Mouse (Mus musculus) cerebellum, adult (tissue): Measurements from ENCODE around the gene Cacng7.

Source experiments
- ATAC-seq: cut with Nextera tagmentation; 2 replicates; pipeline ENCODE4 v1.9.2; 2017; ENCODE audit warnings: mild to moderate bottlenecking, moderate library complexity, mixed read lengths; ENCODE audit not compliant: insufficient number of reproducible peaks, low FRiP score, low TSS enrichment

Cacng7 gene

GRCm38 (mm10) chr7:3301628-3302555, 30.9 kb upstream of the Cacng7 start:
- peak; percentile 31; the same call in 1 of the 2 replicates for ATAC-seq

GRCm38 (mm10) chr7:3302556-3303275, 30.0 kb upstream of the Cacng7 start:
- ATAC-seq, result peak; percentile 47; the same call in 1 of the 2 replicates

- 0 out of 2 replicates have a peak, but pooled peaks have one; percentile 49 for ATAC-seq
Measured at GRCm38 (mm10) chr7:3303276-3303781, 29.4 kb upstream of the Cacng7 start.

- no peak for ATAC-seq
Measured at GRCm38 (mm10) chr7:3303789-3304188, 29.0 kb upstream of the Cacng7 start.

GRCm38 (mm10) chr7:3304298-3304697, 28.5 kb upstream of the Cacng7 start:
- no peak for ATAC-seq

GRCm38 (mm10) chr7:3306400-3306799, 26.4 kb upstream of the Cacng7 start:
- ATAC-seq, result no peak

GRCm38 (mm10) chr7:3308646-3309045, 24.1 kb upstream of the Cacng7 start:
- no peak for ATAC-seq

GRCm38 (mm10) chr7:3310233-3310632, 22.5 kb upstream of the Cacng7 start:
- no peak for ATAC-seq

GRCm38 (mm10) chr7:3313571-3313970, 19.2 kb upstream of the Cacng7 start:
- ATAC-seq, result no peak

GRCm38 (mm10) chr7:3314121-3314520, 18.6 kb upstream of the Cacng7 start:
- no peak for ATAC-seq

- ATAC-seq, result no peak
Measured at GRCm38 (mm10) chr7:3317704-3318103, 15.1 kb upstream of the Cacng7 start.

- ATAC-seq, result no peak
Measured at GRCm38 (mm10) chr7:3320856-3321255, 11.9 kb upstream of the Cacng7 start.

- no peak for ATAC-seq
Measured at GRCm38 (mm10) chr7:3323826-3324225, 8.9 kb upstream of the Cacng7 start.

- no peak for ATAC-seq
Measured at GRCm38 (mm10) chr7:3327961-3328360, 4.8 kb upstream of the Cacng7 start.

GRCm38 (mm10) chr7:3329776-3330546, 2.8 kb upstream of the Cacng7 start:
- 0 out of 2 replicates have a peak, but pooled peaks have one; percentile 32 for ATAC-seq

- no peak for ATAC-seq
Measured at GRCm38 (mm10) chr7:3331171-3331570, 1.6 kb upstream of the Cacng7 start.

GRCm38 (mm10) chr7:3331581-3332223, 1.1 kb upstream of the Cacng7 start:
- ATAC-seq, result peak; percentile 87

GRCm38 (mm10) chr7:3332224-3332615, 535 bp upstream of the Cacng7 start:
- no peak for ATAC-seq

GRCm38 (mm10) chr7:3333542-3333941, 787 bp downstream of the Cacng7 start:
- no peak for ATAC-seq

GRCm38 (mm10) chr7:3336412-3336811, 3.7 kb downstream of the Cacng7 start:
- no peak for ATAC-seq
